Mouse (Mus musculus): ENCODE data around the gene Zfp366. TPM values are rescaled to one million over a fixed set of nuclear protein-coding genes. Genes with fewer than 3 reads are reported as not detected.
A peak's percentile ranks its signal among the peaks of the same experiment; 100 is the strongest.

The Zfp366 gene
- polyA plus RNA-seq, 1 experiment from 2014 or later = 0.51 TPM

DNA sequence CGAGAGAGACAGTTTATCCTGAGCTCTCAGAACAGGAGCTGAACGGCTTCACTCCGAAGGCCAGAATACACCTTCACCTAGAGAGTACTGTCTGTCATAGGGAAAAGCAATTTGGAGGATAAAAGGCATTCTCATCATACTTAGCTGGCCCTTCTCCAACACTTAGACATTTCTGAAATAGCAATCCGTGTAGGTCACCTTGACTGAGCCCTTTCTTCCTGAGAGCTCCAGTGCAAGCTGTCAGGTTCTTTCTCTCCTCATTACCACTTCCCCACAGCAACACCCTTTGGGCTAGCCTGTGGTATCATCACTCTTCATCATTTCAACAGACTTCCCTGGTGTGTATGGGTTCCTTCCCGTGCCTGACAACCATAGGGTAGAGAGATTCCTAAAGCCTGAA, 52.5 kb downstream of the Zfp366 start:
- Histone ChIP-seq H3K9ac (ENCODE audit: low read depth, low read length) (no peak overlapping the region), H3K4me1 (replicated peaks; ENCODE audit: control insufficient read depth, insufficient read depth, low read length) (peaks cover 7% of the 10 kb centered on the region; the same call in 1 of the 2 replicates), H3K9me3 (ENCODE audit: control insufficient read depth, low read length) (no peaks in the 10 kb centered on the region), H3K4me3 (ENCODE audit: low read depth, low read length) (no peak overlapping the region), H3K27me3 (replicated peaks; ENCODE audit: control insufficient read depth, insufficient read depth, low read length) (no peaks in the 10 kb centered on the region), H3K36me3 (ENCODE audit: control insufficient read depth, insufficient read depth, low read length) (no peaks in the 10 kb centered on the region), H3K27ac (ENCODE audit: low read depth, low read length) (no peak overlapping the region), H3K4me2 (no peak overlapping the region)
- no peak for DNase-seq (ENCODE audit: low spot score)
- no peak for ATAC-seq (replicated peaks; ENCODE audit: low FRiP score)
- WGBS = 72% methylated on average over 5 of the region's 5 CpGs

DNA sequence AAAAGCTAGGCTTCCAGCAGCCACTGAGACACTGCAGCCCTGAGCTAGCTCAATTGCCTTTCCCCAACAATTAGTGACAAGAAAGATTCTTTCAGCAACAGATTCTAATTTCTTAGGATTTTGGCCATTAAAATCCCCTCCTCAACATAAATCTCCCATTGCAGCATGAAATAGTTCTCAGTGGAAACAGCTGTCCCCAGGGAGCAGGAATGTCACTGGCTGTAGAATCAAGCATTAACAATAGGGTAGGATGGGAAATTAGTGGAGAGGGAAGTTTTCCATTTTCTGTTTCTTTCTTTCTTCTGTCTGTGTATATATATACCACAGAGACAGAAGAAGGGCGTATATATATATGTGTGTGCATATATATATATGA, 53.2 kb downstream of the Zfp366 start:
- WGBS = 85% methylated on average over 1 of the region's 1 CpGs
- DNase-seq (ENCODE audit: low spot score) (no peak), ATAC-seq (replicated peaks; ENCODE audit: low FRiP score) (no peak)
- no peak overlapping the region for H3K4me2 ChIP-seq
- no peaks in the 10 kb centered on the region for H3K27me3 ChIP-seq (replicated peaks; ENCODE audit: control insufficient read depth, insufficient read depth, low read length)
- peaks cover 7% of the 10 kb centered on the region; the same call in 1 of the 2 replicates for H3K4me1 ChIP-seq (replicated peaks; ENCODE audit: control insufficient read depth, insufficient read depth, low read length)
- no peak overlapping the region for H3K4me3 ChIP-seq (ENCODE audit: low read depth, low read length)
- H3K36me3 ChIP-seq (ENCODE audit: control insufficient read depth, insufficient read depth, low read length) = no peaks in the 10 kb centered on the region
- no peaks in the 10 kb centered on the region for H3K9me3 ChIP-seq (ENCODE audit: control insufficient read depth, low read length)
- H3K27ac ChIP-seq (ENCODE audit: low read depth, low read length) = no peak overlapping the region
- no peak overlapping the region for H3K9ac ChIP-seq (ENCODE audit: low read depth, low read length)

DNA sequence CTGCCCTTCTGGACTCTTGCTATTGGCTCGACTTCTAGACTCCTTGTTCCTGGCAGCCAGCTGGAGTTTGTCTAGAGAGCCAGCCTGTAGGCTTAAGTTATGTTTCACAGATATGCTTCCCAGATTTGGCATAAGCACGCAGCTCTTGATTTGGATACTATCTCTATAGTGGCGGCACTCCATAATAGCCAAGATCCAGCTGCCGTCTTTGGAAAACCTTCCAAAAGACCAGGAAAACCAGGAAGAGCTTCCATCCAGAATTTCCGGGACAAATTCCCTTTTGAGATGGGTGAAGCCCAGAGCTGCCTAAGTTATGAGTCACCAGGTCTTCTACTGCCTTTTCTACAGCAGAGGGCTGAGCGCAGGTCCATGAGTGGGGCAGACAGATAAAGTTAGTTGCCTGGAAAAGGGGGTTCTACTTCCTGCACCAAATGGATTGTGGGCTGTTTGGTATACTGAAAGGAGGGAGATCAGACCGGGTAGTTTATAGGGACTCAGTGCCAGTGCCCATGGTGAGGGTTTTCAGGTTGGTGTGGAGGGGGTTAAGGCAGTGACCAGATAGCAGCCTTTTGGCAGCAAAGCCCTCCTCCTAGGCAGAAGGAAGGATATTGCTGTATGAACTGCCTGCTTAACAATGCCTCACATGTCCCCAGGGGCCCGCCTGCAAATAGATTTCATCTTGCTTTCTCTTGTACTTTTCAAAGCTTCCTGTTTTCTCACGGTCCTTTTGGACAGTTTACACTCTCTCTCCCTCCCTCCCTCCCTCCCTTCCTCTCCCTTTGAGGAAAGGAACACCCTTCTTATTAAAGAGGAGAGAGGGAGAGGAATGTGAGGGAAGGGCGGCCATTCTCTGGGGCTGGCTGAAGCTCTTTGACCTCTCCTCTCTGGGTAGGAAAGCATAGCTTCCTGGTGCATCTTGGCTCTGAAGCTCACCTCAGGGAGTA, 53.9 kb downstream of the Zfp366 start:
- no peak overlapping the region for H3K4me3 ChIP-seq (ENCODE audit: low read depth, low read length)
- peaks cover 7% of the 10 kb centered on the region; the same call in 1 of the 2 replicates for H3K4me1 ChIP-seq (replicated peaks; ENCODE audit: control insufficient read depth, insufficient read depth, low read length)
- H3K4me2 ChIP-seq = no peak overlapping the region
- ATAC-seq (replicated peaks; ENCODE audit: low FRiP score) (peak; percentile 41; the same call in 1 of the 2 replicates), DNase-seq (ENCODE audit: low spot score) (no peak)
- no peaks in the 10 kb centered on the region for H3K9me3 ChIP-seq (ENCODE audit: control insufficient read depth, low read length)
- peak overlapping the region; percentile 62; the same call in 1 of the 2 replicates for H3K27ac ChIP-seq (ENCODE audit: low read depth, low read length)
- no peak overlapping the region for H3K9ac ChIP-seq (ENCODE audit: low read depth, low read length)
- no peaks in the 10 kb centered on the region for H3K36me3 ChIP-seq (ENCODE audit: control insufficient read depth, insufficient read depth, low read length)
- 35% methylated on average over 10 of the region's 10 CpGs for WGBS
- H3K27me3 ChIP-seq (replicated peaks; ENCODE audit: control insufficient read depth, insufficient read depth, low read length) = no peaks in the 10 kb centered on the region

DNA sequence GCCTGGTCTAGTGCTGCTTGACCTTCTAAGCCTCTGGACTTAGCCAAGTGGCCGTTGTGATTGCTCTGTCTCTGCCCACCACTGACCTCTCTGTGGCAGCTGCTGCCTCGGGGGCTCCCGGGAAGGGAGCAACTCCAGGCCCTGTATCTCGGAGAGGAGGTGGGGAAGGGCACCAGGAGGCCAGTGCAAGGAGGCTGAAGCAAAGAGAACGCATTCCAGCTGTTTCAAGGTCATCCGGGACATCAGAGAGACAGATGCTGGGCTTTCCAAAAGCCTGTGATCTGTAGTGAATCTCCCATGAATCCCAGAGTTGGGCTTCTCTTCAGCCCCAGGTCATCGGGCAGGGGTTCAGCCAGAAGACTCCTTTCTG, 54.5 kb downstream of the Zfp366 start:
- Histone ChIP-seq H3K4me1 (replicated peaks; ENCODE audit: control insufficient read depth, insufficient read depth, low read length) (peaks cover 7% of the 10 kb centered on the region; the same call in 1 of the 2 replicates), H3K4me2 (no peak overlapping the region), H3K9ac (ENCODE audit: low read depth, low read length) (no peak overlapping the region), H3K4me3 (ENCODE audit: low read depth, low read length) (no peak overlapping the region), H3K27me3 (replicated peaks; ENCODE audit: control insufficient read depth, insufficient read depth, low read length) (no peaks in the 10 kb centered on the region), H3K27ac (ENCODE audit: low read depth, low read length) (peak overlapping the region; percentile 62; the same call in 1 of the 2 replicates), H3K9me3 (ENCODE audit: control insufficient read depth, low read length) (no peaks in the 10 kb centered on the region), H3K36me3 (ENCODE audit: control insufficient read depth, insufficient read depth, low read length) (no peaks in the 10 kb centered on the region)
- ATAC-seq (replicated peaks; ENCODE audit: low FRiP score) = no peak
- WGBS = 29% methylated on average over 7 of the region's 7 CpGs
- DNase-seq (ENCODE audit: low spot score) = no peak

DNA sequence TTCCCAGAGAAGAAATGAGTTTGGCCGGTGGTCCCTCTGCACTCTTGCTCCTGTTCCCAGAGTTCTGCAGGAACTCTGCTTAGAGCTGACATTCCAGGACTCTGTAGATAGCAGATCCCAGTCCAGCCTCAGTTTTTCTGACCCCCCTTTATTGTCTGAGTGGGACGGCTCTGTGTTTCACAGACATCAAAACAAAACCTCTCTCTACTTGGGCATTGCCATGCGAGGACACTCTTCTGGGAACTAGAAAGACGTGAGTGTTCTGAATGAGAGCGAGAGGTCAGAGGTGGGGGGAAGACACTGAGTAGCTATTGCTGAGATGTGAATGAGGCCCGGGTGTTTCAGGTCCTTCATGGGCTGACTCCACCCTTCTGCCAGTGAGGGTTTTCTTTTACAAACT, 55.1 kb downstream of the Zfp366 start:
- Histone ChIP-seq H3K27me3 (replicated peaks; ENCODE audit: control insufficient read depth, insufficient read depth, low read length) (no peaks in the 10 kb centered on the region), H3K4me3 (ENCODE audit: low read depth, low read length) (no peak overlapping the region), H3K4me2 (no peak overlapping the region), H3K36me3 (ENCODE audit: control insufficient read depth, insufficient read depth, low read length) (no peaks in the 10 kb centered on the region), H3K9me3 (ENCODE audit: control insufficient read depth, low read length) (no peaks in the 10 kb centered on the region), H3K4me1 (replicated peaks; ENCODE audit: control insufficient read depth, insufficient read depth, low read length) (peaks cover 7% of the 10 kb centered on the region; the same call in 1 of the 2 replicates), H3K9ac (ENCODE audit: low read depth, low read length) (no peak overlapping the region), H3K27ac (ENCODE audit: low read depth, low read length) (peak overlapping the region; percentile 36; the same call in 1 of the 2 replicates)
- no peak for ATAC-seq (replicated peaks; ENCODE audit: low FRiP score)
- WGBS = 47% methylated on average over 6 of the region's 6 CpGs
- DNase-seq (ENCODE audit: low spot score) = no peak

DNA sequence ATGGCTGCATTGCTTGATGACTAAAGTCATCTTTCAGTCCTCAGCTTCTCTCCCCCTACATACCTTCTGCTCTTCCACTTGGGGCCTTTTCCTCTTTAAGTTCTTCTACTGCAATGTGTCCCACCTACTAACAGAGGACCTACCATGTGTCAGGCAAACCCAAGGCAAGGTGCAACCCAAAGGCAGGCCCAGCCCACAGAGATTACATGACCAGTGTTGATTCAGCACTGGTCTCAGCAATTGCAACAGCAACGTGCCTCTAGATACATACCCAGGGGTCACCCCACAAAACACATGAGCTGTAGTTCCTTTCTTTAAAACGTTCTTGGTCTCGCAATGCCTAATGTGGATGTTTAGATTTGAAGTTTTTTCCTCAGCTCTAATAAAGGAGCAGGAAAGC, 57.4 kb downstream of the Zfp366 start:
- H3K9me3 ChIP-seq (ENCODE audit: control insufficient read depth, low read length) = no peaks in the 10 kb centered on the region
- no peak for ATAC-seq (replicated peaks; ENCODE audit: low FRiP score)
- WGBS = 71% methylated on average over 3 of the region's 3 CpGs
- no peaks in the 10 kb centered on the region for H3K27me3 ChIP-seq (replicated peaks; ENCODE audit: control insufficient read depth, insufficient read depth, low read length)
- no peak overlapping the region for H3K27ac ChIP-seq (ENCODE audit: low read depth, low read length)
- no peak overlapping the region for H3K4me3 ChIP-seq (ENCODE audit: low read depth, low read length)
- no peak for DNase-seq (ENCODE audit: low spot score)
- no peak overlapping the region for H3K4me2 ChIP-seq
- no peak overlapping the region for H3K9ac ChIP-seq (ENCODE audit: low read depth, low read length)
- H3K36me3 ChIP-seq (ENCODE audit: control insufficient read depth, insufficient read depth, low read length) = no peaks in the 10 kb centered on the region
- peaks cover 7% of the 10 kb centered on the region; the same call in 1 of the 2 replicates for H3K4me1 ChIP-seq (replicated peaks; ENCODE audit: control insufficient read depth, insufficient read depth, low read length)

DNA sequence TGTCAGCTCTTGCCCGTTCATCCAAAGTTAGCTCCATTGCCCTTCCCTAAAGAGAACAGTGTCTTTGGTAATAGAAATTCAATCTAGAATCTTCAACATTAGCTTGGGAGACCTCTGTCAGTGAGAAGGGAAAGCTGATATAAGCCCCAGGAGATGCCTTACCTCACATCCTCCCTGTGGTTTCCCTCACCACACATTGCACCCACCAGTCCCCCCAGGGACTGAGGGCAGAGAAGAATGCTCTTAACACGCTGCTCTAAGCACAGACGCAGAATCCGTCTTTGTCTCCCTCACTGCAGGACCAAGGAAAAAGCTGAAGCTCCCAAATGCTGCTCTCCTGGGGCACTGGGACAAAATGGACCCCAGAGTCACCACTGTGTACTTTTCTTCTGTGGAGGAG, 58.3 kb downstream of the Zfp366 start:
- WGBS = 62% methylated on average over 4 of the region's 4 CpGs

DNA sequence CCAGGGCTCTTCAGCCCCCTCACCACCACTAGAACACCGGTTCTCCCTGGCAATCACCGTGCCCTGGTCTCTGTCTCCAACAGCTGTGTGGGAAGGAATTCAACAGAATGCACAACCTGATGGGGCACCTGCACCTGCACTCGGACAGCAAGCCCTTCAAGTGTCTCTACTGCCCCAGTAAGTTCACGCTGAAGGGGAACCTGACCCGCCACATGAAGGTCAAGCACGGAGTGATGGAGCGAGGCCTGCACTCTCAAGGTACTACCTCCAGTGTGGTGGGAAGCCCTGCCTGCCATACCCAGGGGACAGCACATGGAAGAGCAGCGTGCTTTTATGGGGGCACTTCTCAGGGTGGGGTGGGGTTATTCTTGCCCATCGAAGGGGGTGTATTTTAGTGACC, 59.2 kb downstream of the Zfp366 start:
- ATAC-seq (replicated peaks; ENCODE audit: low FRiP score) = no peak
- Histone ChIP-seq H3K36me3 (ENCODE audit: control insufficient read depth, insufficient read depth, low read length) (no peaks in the 10 kb centered on the region), H3K4me2 (no peak overlapping the region), H3K27ac (ENCODE audit: low read depth, low read length) (no peak overlapping the region), H3K9ac (ENCODE audit: low read depth, low read length) (no peak overlapping the region), H3K9me3 (ENCODE audit: control insufficient read depth, low read length) (no peaks in the 10 kb centered on the region), H3K4me1 (replicated peaks; ENCODE audit: control insufficient read depth, insufficient read depth, low read length) (peaks cover 4% of the 10 kb centered on the region; the same call in 1 of the 2 replicates), H3K27me3 (replicated peaks; ENCODE audit: control insufficient read depth, insufficient read depth, low read length) (no peaks in the 10 kb centered on the region), H3K4me3 (ENCODE audit: low read depth, low read length) (no peak overlapping the region)
- 87% methylated on average over 9 of the region's 9 CpGs for WGBS
- no peak for DNase-seq (ENCODE audit: low spot score)

More for the DNA sequence above, 58.3 kb downstream of the Zfp366 start:
- Histone ChIP-seq H3K27ac (ENCODE audit: low read depth, low read length) (no peak overlapping the region), H3K4me1 (replicated peaks; ENCODE audit: control insufficient read depth, insufficient read depth, low read length) (peaks cover 7% of the 10 kb centered on the region; the same call in 1 of the 2 replicates), H3K4me2 (no peak overlapping the region), H3K9ac (ENCODE audit: low read depth, low read length) (no peak overlapping the region), H3K27me3 (replicated peaks; ENCODE audit: control insufficient read depth, insufficient read depth, low read length) (no peaks in the 10 kb centered on the region), H3K36me3 (ENCODE audit: control insufficient read depth, insufficient read depth, low read length) (no peaks in the 10 kb centered on the region), H3K9me3 (ENCODE audit: control insufficient read depth, low read length) (no peaks in the 10 kb centered on the region), H3K4me3 (ENCODE audit: low read depth, low read length) (no peak overlapping the region)
- no peak for DNase-seq (ENCODE audit: low spot score)
- no peak for ATAC-seq (replicated peaks; ENCODE audit: low FRiP score)

DNA sequence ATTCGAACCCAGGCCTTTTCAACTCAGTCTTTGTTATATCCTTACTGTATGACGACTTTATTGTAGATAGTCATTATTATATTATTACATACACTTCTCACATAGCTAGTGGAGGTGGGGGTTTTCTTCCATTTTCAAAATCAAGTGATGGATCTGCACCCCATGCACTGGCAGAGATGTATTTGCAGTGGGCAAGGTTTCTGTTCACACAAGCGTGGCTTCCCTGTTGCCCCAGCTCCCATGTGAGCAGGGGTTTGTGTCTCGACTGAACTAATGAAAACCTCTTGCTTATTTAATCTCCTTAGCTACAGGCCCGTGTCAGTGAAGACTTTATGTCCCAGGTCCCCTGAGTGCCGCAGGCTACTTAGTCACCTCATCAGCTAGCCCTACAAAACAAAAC, 59.8 kb downstream of the Zfp366 start:
- 67% methylated on average over 6 of the region's 6 CpGs for WGBS
- no peak overlapping the region for H3K9ac ChIP-seq (ENCODE audit: low read depth, low read length)
- ATAC-seq (replicated peaks; ENCODE audit: low FRiP score) (no peak), DNase-seq (ENCODE audit: low spot score) (no peak)
- no peaks in the 10 kb centered on the region for H3K36me3 ChIP-seq (ENCODE audit: control insufficient read depth, insufficient read depth, low read length)
- H3K4me2 ChIP-seq = no peak overlapping the region
- H3K9me3 ChIP-seq (ENCODE audit: control insufficient read depth, low read length) = no peaks in the 10 kb centered on the region
- no peak overlapping the region for H3K27ac ChIP-seq (ENCODE audit: low read depth, low read length)
- H3K4me1 ChIP-seq (replicated peaks; ENCODE audit: control insufficient read depth, insufficient read depth, low read length) = peaks cover under 1% of the 10 kb centered on the region; the same call in 1 of the 2 replicates
- H3K4me3 ChIP-seq (ENCODE audit: low read depth, low read length) = no peak overlapping the region
- no peaks in the 10 kb centered on the region for H3K27me3 ChIP-seq (replicated peaks; ENCODE audit: control insufficient read depth, insufficient read depth, low read length)
